Mouse (Mus musculus) kidney, adult 2 months (tissue): ENCODE data around the gene Nlrc4.

Experiments used
- CTCF ChIP-seq: fragments of 200-500 bp; conservative IDR thresholded peaks from 2 replicates; pipeline ENCODE4 v1.5.1; 2011; ENCODE audit warnings: low read depth, mild to moderate bottlenecking, control low read depth, low read length, moderate library complexity, mixed read lengths; ENCODE audit not compliant: insufficient read depth, insufficient read length
- POLR2A ChIP-seq: fragments of 200-500 bp; IDR thresholded peaks from one replicate; pipeline ENCODE4 v1.6.1; 2011; ENCODE audit warnings: low read depth, low read length, control low read depth

- TF ChIP-seq CTCF: no peak
- TF ChIP-seq POLR2A: no peak
Measured at GRCm38 (mm10) chr17:74424401-74425005, 34.4 kb downstream of the Nlrc4 start.
